Mouse (Mus musculus) E14TG2a.4 (cell line): ENCODE results near the gene Prss42.

ENCODE experiments used
- H3K27me3 ChIP-seq: 2 replicates; pipeline ENCODE4 v1.6.1; 2014; ENCODE audit warnings: low read length, control low read depth; ENCODE audit not compliant: insufficient read depth
- H3K36me3 ChIP-seq: 2 replicates; pipeline ENCODE4 v1.6.1; 2014; ENCODE audit warnings: low read length, control low read depth; ENCODE audit not compliant: insufficient read depth
- H3K4me1 ChIP-seq: replicated peaks from 2 replicates; pipeline ENCODE4 v1.6.1; 2014; ENCODE audit warnings: low read depth, low read length, control low read depth
- H3K4me3 ChIP-seq: replicated peaks from 2 replicates; pipeline ENCODE4 v1.5.1; 2014; ENCODE audit warnings: mild to moderate bottlenecking, low read length
- H3K9me3 ChIP-seq: 2 replicates; pipeline ENCODE4 v1.6.1; 2014; ENCODE audit warnings: low read length, control low read depth
- CTCF ChIP-seq: conservative IDR thresholded peaks from 2 replicates; pipeline ENCODE4 v1.5.1; 2014; ENCODE audit warnings: low read length
- NANOG ChIP-seq: IDR thresholded peaks from 2 replicates; pipeline ENCODE4 v1.6.1; 2014; ENCODE audit warnings: borderline replicate concordance, low read length, mixed read lengths
- POU5F1 ChIP-seq: IDR thresholded peaks from 2 replicates; pipeline ENCODE4 v1.6.1; 2014; ENCODE audit warnings: low read length, borderline replicate concordance

Prss42 gene

DNA sequence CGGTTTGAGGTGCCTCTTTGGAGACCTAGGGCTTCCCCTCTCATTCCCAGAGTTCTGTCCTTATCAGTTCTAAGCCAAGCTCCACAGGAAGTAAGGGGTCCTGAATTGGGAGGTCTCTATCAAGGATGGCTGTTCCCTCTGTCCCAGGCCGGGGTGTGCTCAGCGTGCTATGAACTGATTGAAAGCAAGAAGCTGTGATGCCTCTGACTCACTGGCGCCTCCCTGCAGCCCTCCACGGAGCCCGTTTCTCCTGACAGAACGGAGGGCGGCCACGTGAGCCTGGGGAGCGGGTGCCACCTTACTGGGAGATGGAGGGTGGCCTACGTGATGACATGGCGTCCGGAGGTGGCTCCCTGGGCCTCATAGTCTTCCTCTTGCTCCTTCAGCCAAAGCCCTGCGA, at the start of gene Prss42:
TSS of gene Prss42 (plus strand) at position 301 of the 400 bp plus-strand sequence.
- peaks cover 35% of the 10 kb centered on the region for H3K36me3 ChIP-seq
- TF ChIP-seq CTCF (no peak), NANOG (no peak), POU5F1 (no peak)
- no peaks in the 10 kb centered on the region; the same call in 1 of the 2 replicates for H3K9me3 ChIP-seq
- no peaks in the 10 kb centered on the region for H3K27me3 ChIP-seq
- H3K4me3 ChIP-seq = peak within 1 kb of the TSS; percentile 74
- H3K4me1 ChIP-seq = peaks cover 30% of the 10 kb centered on the region

DNA sequence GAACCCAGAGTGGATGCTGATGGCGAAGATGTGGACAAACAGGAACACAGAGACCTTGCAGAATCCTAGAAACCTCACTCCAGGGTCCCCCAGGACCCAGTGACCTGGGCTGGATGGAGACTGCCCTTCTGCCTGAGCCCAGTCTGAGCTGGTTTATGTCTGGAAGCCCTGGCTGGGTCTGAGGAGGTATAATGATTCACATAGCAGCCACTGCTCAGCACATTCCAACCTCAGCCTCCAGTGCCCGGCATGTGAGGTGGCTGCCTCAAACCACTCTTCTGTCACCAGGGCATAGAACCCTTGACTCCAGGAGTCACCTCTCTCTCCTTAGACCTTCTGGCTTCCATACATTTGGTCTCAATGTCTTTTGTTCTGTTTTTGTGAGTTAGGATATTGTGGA, 49.5 kb upstream of the Prss42 start:
- Histone ChIP-seq H3K27me3 (peaks cover 91% of the 10 kb centered on the region), H3K36me3 (no peaks in the 10 kb centered on the region), H3K4me1 (peaks cover 49% of the 10 kb centered on the region), H3K9me3 (peaks cover 11% of the 10 kb centered on the region), H3K4me3 (no peak overlapping the region)
- TF ChIP-seq NANOG = no peak
- TF ChIP-seq POU5F1 = no peak
- TF ChIP-seq CTCF = no peak

DNA sequence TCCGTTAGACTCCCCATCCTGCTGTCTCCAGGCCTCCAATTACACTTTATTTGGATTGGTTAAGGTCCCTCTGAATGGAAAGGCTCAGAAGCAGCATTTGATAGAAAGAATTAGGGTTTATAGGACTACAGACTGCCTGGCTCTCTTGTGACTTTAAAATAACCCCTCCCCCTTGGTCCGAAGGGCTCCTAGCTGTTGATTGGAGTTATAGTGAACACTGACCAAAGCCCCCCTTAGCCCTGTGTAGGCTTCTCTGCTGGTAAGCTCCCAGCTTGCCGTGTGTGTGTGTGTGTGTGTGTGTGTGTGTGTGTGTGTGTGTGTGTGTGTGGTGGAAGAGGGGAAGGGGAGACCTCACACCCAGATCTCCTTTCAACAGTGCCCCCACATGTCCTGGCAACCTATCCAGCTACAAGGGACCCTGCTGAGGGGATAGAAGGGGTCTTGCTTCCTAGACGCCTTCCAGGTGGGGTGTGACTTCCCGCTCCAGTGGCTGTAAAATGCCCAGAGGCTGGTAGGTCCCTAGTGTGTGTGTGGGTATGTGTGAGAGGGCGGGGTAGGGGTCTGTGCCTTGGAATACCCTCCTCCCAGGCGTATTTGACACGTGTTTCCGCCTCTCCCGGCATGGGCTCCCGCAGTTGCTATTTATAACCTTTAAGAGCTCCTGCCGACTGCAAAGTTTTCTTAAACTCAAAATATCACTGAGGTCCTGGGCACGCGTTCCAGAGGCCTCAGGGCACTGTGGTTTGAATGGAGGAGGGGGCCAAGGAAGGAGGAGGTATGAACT, 47.4 kb upstream of the Prss42 start:
- H3K4me1 ChIP-seq = peaks cover 29% of the 10 kb centered on the region
- H3K36me3 ChIP-seq = no peaks in the 10 kb centered on the region
- peaks cover 77% of the 10 kb centered on the region for H3K27me3 ChIP-seq
- no peak overlapping the region for H3K4me3 ChIP-seq
- peaks cover 3% of the 10 kb centered on the region; the same call in 1 of the 2 replicates for H3K9me3 ChIP-seq
- TF ChIP-seq POU5F1 (no peak), CTCF (no peak), NANOG (no peak)

DNA sequence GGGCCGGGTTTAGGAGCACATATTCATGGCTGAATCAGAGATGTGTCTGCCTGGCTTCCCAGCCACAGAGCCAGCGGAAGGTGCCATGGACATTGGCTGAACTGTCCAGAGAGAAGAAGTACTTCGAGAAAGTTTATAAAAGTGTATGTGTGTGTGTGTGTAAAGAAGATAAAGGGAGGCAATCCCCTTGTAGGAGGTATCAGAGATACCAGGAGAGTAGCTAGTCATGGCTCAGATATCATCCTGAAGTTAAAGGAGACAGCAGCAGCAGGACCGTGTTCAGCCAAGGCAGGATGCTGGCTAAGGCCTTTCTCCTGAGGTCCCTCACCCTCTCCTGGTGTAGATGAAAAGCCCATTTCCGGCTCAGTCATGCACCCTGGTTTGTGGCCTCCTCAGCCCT, 46.6 kb upstream of the Prss42 start:
- H3K36me3 ChIP-seq = no peaks in the 10 kb centered on the region
- H3K9me3 ChIP-seq = no peaks in the 10 kb centered on the region
- TF ChIP-seq NANOG = no peak
- TF ChIP-seq POU5F1 = no peak
- TF ChIP-seq CTCF = no peak
- H3K4me1 ChIP-seq = peaks cover 21% of the 10 kb centered on the region
- no peak overlapping the region for H3K4me3 ChIP-seq
- peaks cover 76% of the 10 kb centered on the region for H3K27me3 ChIP-seq

DNA sequence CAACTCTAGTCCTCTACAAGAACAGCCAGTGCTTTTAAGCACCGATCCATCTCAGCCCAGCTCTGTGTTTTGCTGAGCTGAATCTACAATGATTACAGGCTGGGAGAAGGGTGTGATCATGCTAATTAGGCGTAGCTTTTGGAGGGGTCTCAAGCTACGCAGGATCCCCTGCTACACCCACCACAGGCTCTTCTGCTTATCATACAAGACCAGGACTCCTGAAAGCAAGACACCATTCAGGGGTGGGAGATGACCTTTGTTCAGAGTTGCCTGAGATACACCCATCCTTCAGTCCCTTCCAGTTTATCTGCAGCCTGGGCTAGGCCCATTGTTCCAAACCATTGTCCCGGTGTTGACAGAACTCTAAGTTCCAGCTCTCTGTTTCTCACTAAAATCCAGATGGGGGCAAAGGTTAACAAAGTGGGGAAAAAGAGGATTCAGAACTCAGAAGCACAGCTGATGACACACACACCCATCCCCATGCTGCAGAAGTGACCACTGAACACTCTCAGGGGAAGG, 45.0 kb upstream of the Prss42 start:
- H3K9me3 ChIP-seq = no peaks in the 10 kb centered on the region
- peaks cover 64% of the 10 kb centered on the region for H3K27me3 ChIP-seq
- TF ChIP-seq POU5F1 (no peak), CTCF (no peak), NANOG (no peak)
- H3K4me3 ChIP-seq = no peak overlapping the region
- H3K36me3 ChIP-seq = no peaks in the 10 kb centered on the region
- peaks cover 16% of the 10 kb centered on the region for H3K4me1 ChIP-seq

DNA sequence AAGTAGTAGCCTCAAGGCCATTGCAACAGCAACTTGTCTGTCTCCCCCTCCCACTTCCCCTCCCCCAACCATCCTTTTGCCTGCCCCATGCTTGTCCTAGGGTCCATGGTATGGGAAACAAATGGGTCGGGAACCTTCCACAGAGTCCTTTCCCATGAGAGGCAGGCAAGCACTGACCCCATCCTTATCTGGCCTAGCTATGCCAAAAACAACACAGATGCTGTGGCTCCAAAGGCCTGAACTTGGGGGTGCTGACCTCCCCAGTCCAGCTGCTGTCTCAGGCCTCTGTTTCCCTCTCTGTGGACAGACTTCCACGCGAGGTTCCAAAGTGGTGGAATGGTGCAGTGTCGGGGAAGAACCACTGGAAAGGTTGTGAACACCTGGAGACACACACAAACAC, 44.2 kb upstream of the Prss42 start:
- peaks cover 16% of the 10 kb centered on the region for H3K4me1 ChIP-seq
- TF ChIP-seq CTCF (no peak), NANOG (no peak), POU5F1 (no peak)
- no peaks in the 10 kb centered on the region for H3K9me3 ChIP-seq
- H3K4me3 ChIP-seq = no peak overlapping the region
- peaks cover 60% of the 10 kb centered on the region for H3K27me3 ChIP-seq
- H3K36me3 ChIP-seq = no peaks in the 10 kb centered on the region

DNA sequence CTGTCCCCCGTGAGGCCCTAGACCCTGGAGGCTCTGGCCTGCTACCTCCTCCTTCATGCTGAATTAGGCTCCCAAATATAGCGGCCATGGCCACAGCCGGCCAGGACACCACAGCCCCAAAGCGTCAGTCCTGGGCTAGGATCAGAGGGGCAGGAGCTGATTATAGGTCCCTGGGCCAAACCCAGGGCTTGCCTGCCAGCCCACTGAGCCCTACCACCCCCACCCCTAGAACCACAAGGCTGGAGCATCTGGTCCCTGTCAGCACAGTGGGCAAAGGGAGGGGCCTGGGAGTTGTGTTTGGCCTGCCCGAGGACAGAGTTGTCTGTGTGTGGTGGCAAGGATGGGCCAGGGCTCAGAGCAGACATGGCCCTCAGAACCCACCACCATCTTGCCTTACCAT, 40.1 kb upstream of the Prss42 start:
- H3K27me3 ChIP-seq = peaks cover 35% of the 10 kb centered on the region
- 0 out of 2 replicates have a peak, but pooled peaks cover under 1% of the 10 kb centered on the region for H3K9me3 ChIP-seq
- H3K4me3 ChIP-seq = no peak overlapping the region
- TF ChIP-seq CTCF (no peak), POU5F1 (no peak), NANOG (no peak)
- no peaks in the 10 kb centered on the region for H3K36me3 ChIP-seq
- H3K4me1 ChIP-seq = no peaks in the 10 kb centered on the region

DNA sequence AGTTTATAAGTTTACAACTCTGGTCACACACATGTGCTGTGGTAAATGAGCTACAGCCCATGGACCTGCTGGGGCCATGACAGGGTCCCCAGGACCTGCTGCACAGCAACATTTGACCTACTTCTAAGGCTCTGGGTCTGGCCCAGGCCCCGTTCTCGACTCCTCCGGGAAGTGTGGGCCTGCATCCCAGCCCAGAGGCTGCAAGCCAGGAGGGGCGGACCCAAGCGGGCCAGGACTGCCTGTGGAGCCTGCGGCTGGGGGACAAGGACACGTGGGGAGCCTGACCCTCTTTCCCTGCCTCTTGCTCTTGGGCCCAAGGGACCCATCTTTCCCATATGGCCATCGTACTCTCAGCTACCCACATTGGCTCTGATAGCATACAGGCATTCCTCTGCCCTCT, 39.4 kb upstream of the Prss42 start:
- peaks cover 7% of the 10 kb centered on the region; the same call in 1 of the 2 replicates for H3K9me3 ChIP-seq
- TF ChIP-seq POU5F1 = no peak
- TF ChIP-seq CTCF = no peak
- TF ChIP-seq NANOG = no peak
- peaks cover 4% of the 10 kb centered on the region; the same call in 1 of the 2 replicates for H3K4me1 ChIP-seq
- no peak overlapping the region for H3K4me3 ChIP-seq
- no peaks in the 10 kb centered on the region for H3K36me3 ChIP-seq
- peaks cover 42% of the 10 kb centered on the region for H3K27me3 ChIP-seq
